Mouse (Mus musculus): ENCODE measurements around the gene Gid8. TPM values are rescaled to one million over a fixed set of nuclear protein-coding genes. Genes with fewer than 3 reads are reported as not detected.
"Not testable (repeated sequence)": the region's sequence is repeated elsewhere in the genome, so short reads cannot be mapped to it uniquely, and the experiment has no call there.

Gene Gid8
- polyA plus RNA-seq, 1 experiment from 2014 or later, result 56.3 TPM

GRCm38 (mm10) chr2:180704591-180704990 is 5.3 kb upstream of the Gid8 start:
- H3K27me3 ChIP-seq (replicated peaks; ENCODE audit: control insufficient read depth, insufficient read depth, low read length), result no peaks in the 10 kb centered on the region

GRCm38 (mm10) chr2:180705066-180705465 is 4.9 kb upstream of the Gid8 start:
- Histone ChIP-seq H3K9me3 (replicated peaks; ENCODE audit: control insufficient read depth, low read length) (no peaks in the 10 kb centered on the region), H3K4me1 (ENCODE audit: control insufficient read depth, insufficient read depth, low read length) (peaks cover 21% of the 10 kb centered on the region), H3K4me2 (ENCODE audit: low read length) (no peak overlapping the region), H3K9ac (ENCODE audit: low read length) (no peak overlapping the region), H3K36me3 (ENCODE audit: control insufficient read depth, insufficient read depth, low read length) (peaks cover 5% of the 10 kb centered on the region; the same call in 1 of the 2 replicates), H3K27me3 (replicated peaks; ENCODE audit: control insufficient read depth, insufficient read depth, low read length) (no peaks in the 10 kb centered on the region), H3K27ac (ENCODE audit: low read depth, low read length) (no peak overlapping the region), H3K4me3 (ENCODE audit: low read depth, low read length) (no peak overlapping the region)
- DNase-seq (ENCODE audit: low spot score), result no peak
- ATAC-seq, result no peak
- WGBS, result 81% methylated on average over 3 of the region's 3 CpGs

More at GRCm38 (mm10) chr2:180704591-180704990, 5.3 kb upstream of the Gid8 start:
- H3K9ac ChIP-seq (ENCODE audit: low read length), result no peak overlapping the region
- WGBS, result 89% methylated on average over 8 of the region's 8 CpGs
- no peak overlapping the region for H3K4me3 ChIP-seq (ENCODE audit: low read depth, low read length)
- H3K4me2 ChIP-seq (ENCODE audit: low read length), result no peak overlapping the region
- H3K9me3 ChIP-seq (replicated peaks; ENCODE audit: control insufficient read depth, low read length), result no peaks in the 10 kb centered on the region
- DNase-seq (ENCODE audit: low spot score) (no peak), ATAC-seq (no peak)
- H3K36me3 ChIP-seq (ENCODE audit: control insufficient read depth, insufficient read depth, low read length), result peaks cover 5% of the 10 kb centered on the region; the same call in 1 of the 2 replicates
- H3K4me1 ChIP-seq (ENCODE audit: control insufficient read depth, insufficient read depth, low read length), result peaks cover 26% of the 10 kb centered on the region
- no peak overlapping the region for H3K27ac ChIP-seq (ENCODE audit: low read depth, low read length)

- no peak for ATAC-seq
- Histone ChIP-seq H3K4me2 (ENCODE audit: low read length) (no peak overlapping the region), H3K36me3 (ENCODE audit: control insufficient read depth, insufficient read depth, low read length) (peaks cover 5% of the 10 kb centered on the region; the same call in 1 of the 2 replicates), H3K4me1 (ENCODE audit: control insufficient read depth, insufficient read depth, low read length) (peaks cover 14% of the 10 kb centered on the region), H3K9me3 (replicated peaks; ENCODE audit: control insufficient read depth, low read length) (no peaks in the 10 kb centered on the region), H3K4me3 (ENCODE audit: low read depth, low read length) (no peak overlapping the region), H3K27ac (ENCODE audit: low read depth, low read length) (no peak overlapping the region), H3K27me3 (replicated peaks; ENCODE audit: control insufficient read depth, insufficient read depth, low read length) (no peaks in the 10 kb centered on the region), H3K9ac (ENCODE audit: low read length) (no peak overlapping the region)
- WGBS, result 93% methylated on average over 5 of the region's 5 CpGs
- DNase-seq (ENCODE audit: low spot score), result no peak
Measured at GRCm38 (mm10) chr2:180705975-180706374, 3.9 kb upstream of the Gid8 start.

GRCm38 (mm10) chr2:180709023-180709922 is 644 bp upstream of the Gid8 start:
- Histone ChIP-seq H3K9ac (ENCODE audit: low read length) (peak overlapping the region; percentile 99), H3K4me3 (ENCODE audit: low read depth, low read length) (peak overlapping the region; percentile 99), H3K4me1 (ENCODE audit: control insufficient read depth, insufficient read depth, low read length) (peaks cover 16% of the 10 kb centered on the region), H3K9me3 (replicated peaks; ENCODE audit: control insufficient read depth, low read length) (no peaks in the 10 kb centered on the region), H3K36me3 (ENCODE audit: control insufficient read depth, insufficient read depth, low read length) (peaks cover 15% of the 10 kb centered on the region), H3K27me3 (replicated peaks; ENCODE audit: control insufficient read depth, insufficient read depth, low read length) (no peaks in the 10 kb centered on the region), H3K4me2 (ENCODE audit: low read length) (peak overlapping the region; percentile 88), H3K27ac (ENCODE audit: low read depth, low read length) (peak overlapping the region; percentile 63)
- peak; percentile 57 for ATAC-seq
- no peak for DNase-seq (ENCODE audit: low spot score)
- WGBS, result under 1% methylated on average over 39 of the region's 39 CpGs

GRCm38 (mm10) chr2:180710276-180711155 is 599 bp downstream of the Gid8 start:
- no peak for ATAC-seq
- Histone ChIP-seq H3K27ac (ENCODE audit: low read depth, low read length) (peak overlapping the region; percentile 63), H3K4me2 (ENCODE audit: low read length) (peak overlapping the region; percentile 77), H3K4me3 (ENCODE audit: low read depth, low read length) (peak overlapping the region; percentile 99), H3K27me3 (replicated peaks; ENCODE audit: control insufficient read depth, insufficient read depth, low read length) (no peaks in the 10 kb centered on the region), H3K36me3 (ENCODE audit: control insufficient read depth, insufficient read depth, low read length) (peaks cover 20% of the 10 kb centered on the region), H3K9ac (ENCODE audit: low read length) (peak overlapping the region; percentile 99), H3K4me1 (ENCODE audit: control insufficient read depth, insufficient read depth, low read length) (peaks cover 16% of the 10 kb centered on the region), H3K9me3 (replicated peaks; ENCODE audit: control insufficient read depth, low read length) (no peaks in the 10 kb centered on the region)
- DNase-seq (ENCODE audit: low spot score), result no peak
- 3% methylated on average over 62 of the region's 64 CpGs for WGBS

- ATAC-seq, result no peak
- WGBS, result 66% methylated on average over 4 of the region's 4 CpGs
- H3K9me3 ChIP-seq (replicated peaks; ENCODE audit: control insufficient read depth, low read length), result no peaks in the 10 kb centered on the region
- H3K4me1 ChIP-seq (ENCODE audit: control insufficient read depth, insufficient read depth, low read length), result peaks cover 16% of the 10 kb centered on the region
- H3K27ac ChIP-seq (ENCODE audit: low read depth, low read length), result no peak overlapping the region
- H3K36me3 ChIP-seq (ENCODE audit: control insufficient read depth, insufficient read depth, low read length), result peaks cover 24% of the 10 kb centered on the region
- H3K9ac ChIP-seq (ENCODE audit: low read length), result peak overlapping the region; percentile 99
- H3K4me3 ChIP-seq (ENCODE audit: low read depth, low read length), result no peak overlapping the region
- no peaks in the 10 kb centered on the region for H3K27me3 ChIP-seq (replicated peaks; ENCODE audit: control insufficient read depth, insufficient read depth, low read length)
- no peak for DNase-seq (ENCODE audit: low spot score)
- peak overlapping the region; percentile 77 for H3K4me2 ChIP-seq (ENCODE audit: low read length)
Measured at GRCm38 (mm10) chr2:180711527-180711926, 1.6 kb downstream of the Gid8 start.

- DNase-seq (ENCODE audit: low spot score) (no peak), ATAC-seq (no peak)
- WGBS, result 96% methylated on average over 5 of the region's 5 CpGs
- no peaks in the 10 kb centered on the region for H3K9me3 ChIP-seq (replicated peaks; ENCODE audit: control insufficient read depth, low read length)
- peaks cover 16% of the 10 kb centered on the region for H3K4me1 ChIP-seq (ENCODE audit: control insufficient read depth, insufficient read depth, low read length)
- H3K4me2 ChIP-seq (ENCODE audit: low read length), result no peak overlapping the region
- peaks cover 28% of the 10 kb centered on the region for H3K36me3 ChIP-seq (ENCODE audit: control insufficient read depth, insufficient read depth, low read length)
- H3K4me3 ChIP-seq (ENCODE audit: low read depth, low read length), result no peak overlapping the region
- H3K9ac ChIP-seq (ENCODE audit: low read length), result no peak overlapping the region
- H3K27ac ChIP-seq (ENCODE audit: low read depth, low read length), result no peak overlapping the region
- H3K27me3 ChIP-seq (replicated peaks; ENCODE audit: control insufficient read depth, insufficient read depth, low read length), result no peaks in the 10 kb centered on the region
Measured at GRCm38 (mm10) chr2:180712037-180712689, 2.2 kb downstream of the Gid8 start.

GRCm38 (mm10) chr2:180722748-180723147 is 12.8 kb downstream of the Gid8 start:
- WGBS, result 93% methylated on average over 5 of the region's 5 CpGs
- H3K9me3 ChIP-seq (replicated peaks; ENCODE audit: control insufficient read depth, low read length); H3K4me2 ChIP-seq (ENCODE audit: low read length); H3K4me1 ChIP-seq (ENCODE audit: control insufficient read depth, insufficient read depth, low read length); H3K4me3 ChIP-seq (ENCODE audit: low read depth, low read length); DNase-seq (ENCODE audit: low spot score); H3K9ac ChIP-seq (ENCODE audit: low read length); H3K27ac ChIP-seq (ENCODE audit: low read depth, low read length); ATAC-seq; H3K27me3 ChIP-seq (replicated peaks; ENCODE audit: control insufficient read depth, insufficient read depth, low read length): not testable (repeated sequence)
- peaks cover 65% of the 10 kb centered on the region for H3K36me3 ChIP-seq (ENCODE audit: control insufficient read depth, insufficient read depth, low read length)
